Mouse (Mus musculus) frontal cortex, postnatal 14 days (tissue): Measurements from ENCODE around the gene Dazap1.

Source experiments
- DNase-seq, 2 experiments: peaks; one replicate each; pipeline ENCODE4 v3.0.0; 2022; ENCODE audit warnings: low spot score in 2 of 2

Dazap1 gene

DNA sequence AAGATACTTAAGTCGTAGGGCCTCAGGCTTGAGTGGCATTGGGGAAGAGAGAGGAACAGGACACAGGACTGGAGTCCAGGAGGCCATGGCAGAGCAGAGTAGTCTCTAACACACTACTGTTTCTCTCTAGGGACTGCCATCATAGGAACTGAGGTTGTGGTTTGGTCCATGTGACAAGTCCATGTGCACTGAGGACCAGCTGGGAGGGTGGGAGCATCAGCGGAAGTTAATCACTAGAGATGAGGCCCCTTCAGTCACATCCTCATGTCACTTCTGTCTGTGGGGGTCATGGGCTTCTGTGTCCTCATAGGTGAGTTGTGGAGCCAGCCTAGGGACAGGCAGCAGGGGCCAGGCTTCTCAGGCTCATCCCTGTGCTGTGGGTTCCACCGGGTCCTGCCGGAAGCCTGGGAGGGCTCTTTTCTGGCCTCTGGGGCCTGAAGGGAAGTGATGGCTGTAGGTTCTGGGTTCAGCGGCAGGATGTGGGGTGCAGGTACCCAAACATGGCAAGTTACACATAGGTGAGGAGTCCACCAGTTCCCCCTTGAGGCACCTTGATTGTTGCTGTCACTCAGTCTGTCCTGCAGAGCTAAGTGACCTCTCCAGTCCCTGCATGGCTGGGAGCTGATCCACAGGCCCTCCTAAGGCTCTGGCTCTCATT, 10.0 kb downstream of the Dazap1 start:
- no peak for DNase-seq

DNA sequence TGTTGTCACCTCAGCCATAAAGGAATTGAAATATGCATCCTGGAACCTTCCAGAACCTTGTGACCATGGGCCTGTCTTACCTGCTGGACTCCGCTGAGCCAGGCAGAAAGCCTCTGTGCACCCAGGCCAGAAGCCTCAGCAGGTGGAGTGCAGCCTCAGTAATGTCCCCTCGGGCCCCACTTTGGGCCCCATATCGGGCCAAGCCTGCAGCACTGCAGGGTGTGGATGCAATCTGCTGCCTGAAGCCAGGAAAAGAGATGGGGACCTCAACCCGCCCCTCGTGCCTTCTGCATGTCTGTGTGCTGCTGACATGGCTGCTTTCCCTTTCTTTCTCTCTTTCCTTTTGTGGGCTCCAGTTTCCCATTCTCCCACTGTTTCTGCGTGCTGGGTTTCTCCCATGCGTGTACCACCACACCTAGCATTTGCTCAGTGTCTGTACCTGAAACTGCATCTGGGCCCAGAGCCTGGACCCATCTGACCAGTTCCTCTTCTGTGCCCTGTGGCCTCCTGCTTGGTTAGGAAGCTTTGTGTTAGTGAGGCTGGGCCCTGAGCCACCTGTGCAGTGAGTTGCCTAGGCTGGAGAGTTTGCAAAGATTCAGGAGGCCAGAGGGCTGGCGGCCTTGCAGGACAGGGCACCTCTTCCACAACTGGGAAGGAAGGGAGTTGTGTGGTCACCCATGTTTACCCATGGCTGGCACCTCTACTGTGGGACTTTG, 10.7 kb downstream of the Dazap1 start:
- no peak for DNase-seq

DNA sequence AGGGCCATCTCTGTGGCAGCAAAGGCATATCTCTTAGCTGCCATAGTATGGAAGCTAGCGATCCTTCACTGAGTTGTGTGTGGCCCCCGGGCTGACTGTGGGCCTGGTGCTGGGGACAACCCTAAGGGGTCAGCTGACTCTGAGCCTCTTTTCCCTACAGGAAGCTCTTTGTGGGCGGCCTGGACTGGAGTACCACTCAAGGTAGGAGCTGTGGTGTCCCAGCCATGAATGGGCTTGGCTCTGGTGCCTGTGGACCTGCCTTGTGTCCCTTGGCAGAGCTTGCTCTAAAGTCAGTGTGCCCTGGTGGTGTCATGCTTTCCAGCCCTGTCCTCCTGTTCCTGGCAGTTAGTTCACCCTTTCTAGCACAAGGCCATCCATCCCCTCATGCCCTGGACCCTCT, 12.6 kb downstream of the Dazap1 start:
- no peak for DNase-seq

DNA sequence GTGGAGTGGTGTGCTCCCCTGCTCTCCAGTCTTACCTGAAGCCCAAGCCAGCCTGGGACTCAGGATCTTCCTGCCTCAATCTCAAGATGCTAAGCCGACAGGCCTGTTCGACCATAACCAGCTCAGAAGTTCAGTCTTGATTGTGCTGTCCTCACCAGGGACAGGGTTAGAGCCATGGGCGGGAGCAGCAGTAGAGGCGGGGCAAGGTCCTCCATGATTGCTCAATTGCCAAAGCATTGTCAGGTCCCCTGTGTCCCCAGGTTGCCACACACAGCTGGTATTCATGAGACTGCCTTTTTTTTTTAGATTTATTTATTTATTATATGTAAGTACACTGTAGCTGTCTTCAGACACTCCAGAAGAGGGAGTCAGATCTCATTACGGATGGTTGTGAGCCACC, 15.0 kb downstream of the Dazap1 start:
- DNase-seq = no peak

DNA sequence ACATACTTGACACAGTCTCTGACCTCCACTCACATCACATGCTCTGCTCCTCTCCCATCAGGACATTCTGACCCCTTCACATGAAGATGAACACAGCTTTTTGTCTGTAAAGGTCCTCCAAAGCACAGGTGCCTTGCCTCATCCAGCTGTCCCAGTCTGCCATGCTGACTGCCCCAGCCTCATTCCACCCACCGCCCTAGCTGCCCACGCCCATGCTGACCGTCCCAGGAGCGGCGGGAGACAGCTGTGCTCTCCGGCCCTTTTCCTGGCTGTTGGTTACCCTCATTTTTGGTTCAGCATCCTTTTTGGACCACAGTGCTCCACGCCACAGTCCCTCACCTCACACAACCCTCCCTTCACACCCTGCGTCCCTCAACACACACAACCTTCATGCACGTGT, 17.1 kb downstream of the Dazap1 start:
- no peak for DNase-seq

DNA sequence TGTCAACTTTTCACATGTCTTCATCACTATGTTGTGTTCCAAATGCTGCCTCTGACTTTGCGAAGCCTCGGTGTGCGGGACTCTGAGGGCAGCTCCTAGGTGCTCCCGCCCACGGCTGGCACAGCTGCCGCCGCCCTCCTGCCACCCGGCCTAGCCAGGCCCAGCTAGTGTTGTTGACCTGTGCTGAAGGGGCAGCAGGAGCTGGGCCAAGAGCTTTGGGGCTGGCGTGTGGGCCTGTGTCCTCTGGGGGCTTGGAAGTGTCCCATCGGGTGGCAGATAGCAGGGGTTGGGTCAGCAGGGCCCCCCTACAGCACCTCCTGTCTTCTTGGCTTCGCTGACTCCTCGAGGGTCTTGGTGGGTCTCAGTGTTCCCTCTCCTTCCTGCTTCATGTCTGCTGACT, 18.0 kb downstream of the Dazap1 start:
- no peak for DNase-seq

DNA sequence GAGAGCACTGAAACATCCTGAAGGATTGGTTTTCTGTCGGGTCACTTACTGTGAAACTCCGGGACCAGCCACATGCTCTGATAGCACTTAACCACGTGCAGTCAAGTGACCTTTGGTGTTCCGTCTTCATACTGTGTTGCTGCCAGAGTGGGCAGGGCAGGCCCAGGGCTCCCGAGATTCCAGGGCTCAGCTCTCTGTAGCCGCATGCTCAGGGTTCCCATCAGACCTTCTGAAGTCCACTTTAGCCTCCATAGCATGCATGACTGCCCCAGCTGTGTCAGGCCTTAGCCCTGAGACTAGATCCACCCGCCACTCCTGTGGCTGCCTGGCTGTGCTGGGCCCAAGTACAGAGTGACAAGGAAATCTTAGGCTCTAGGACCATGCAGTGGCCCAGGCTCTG, 20.0 kb downstream of the Dazap1 start:
- no peak for DNase-seq

DNA sequence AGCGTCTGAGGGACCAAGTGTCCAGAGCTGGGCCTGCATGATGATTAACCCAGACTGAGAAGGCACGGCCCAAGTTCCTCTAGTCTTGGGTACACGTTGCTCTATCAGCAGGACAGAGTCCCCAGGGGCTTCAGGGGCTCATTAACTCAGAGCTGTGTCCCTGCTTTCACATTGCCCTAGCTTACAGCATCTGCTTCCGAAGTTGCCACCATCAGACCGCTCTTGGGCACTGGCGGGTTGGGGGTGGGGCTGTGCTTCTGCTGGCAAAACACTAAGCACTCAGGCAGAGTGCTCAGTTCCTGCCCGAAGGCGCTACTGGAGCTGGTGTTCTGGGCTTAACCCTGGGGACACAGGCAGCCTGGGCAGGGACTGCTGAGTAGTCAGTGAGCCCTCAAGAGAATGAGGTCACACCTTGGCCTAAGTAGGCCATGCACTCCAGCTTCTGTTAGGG, 20.7 kb downstream of the Dazap1 start:
- DNase-seq = no peak

DNA sequence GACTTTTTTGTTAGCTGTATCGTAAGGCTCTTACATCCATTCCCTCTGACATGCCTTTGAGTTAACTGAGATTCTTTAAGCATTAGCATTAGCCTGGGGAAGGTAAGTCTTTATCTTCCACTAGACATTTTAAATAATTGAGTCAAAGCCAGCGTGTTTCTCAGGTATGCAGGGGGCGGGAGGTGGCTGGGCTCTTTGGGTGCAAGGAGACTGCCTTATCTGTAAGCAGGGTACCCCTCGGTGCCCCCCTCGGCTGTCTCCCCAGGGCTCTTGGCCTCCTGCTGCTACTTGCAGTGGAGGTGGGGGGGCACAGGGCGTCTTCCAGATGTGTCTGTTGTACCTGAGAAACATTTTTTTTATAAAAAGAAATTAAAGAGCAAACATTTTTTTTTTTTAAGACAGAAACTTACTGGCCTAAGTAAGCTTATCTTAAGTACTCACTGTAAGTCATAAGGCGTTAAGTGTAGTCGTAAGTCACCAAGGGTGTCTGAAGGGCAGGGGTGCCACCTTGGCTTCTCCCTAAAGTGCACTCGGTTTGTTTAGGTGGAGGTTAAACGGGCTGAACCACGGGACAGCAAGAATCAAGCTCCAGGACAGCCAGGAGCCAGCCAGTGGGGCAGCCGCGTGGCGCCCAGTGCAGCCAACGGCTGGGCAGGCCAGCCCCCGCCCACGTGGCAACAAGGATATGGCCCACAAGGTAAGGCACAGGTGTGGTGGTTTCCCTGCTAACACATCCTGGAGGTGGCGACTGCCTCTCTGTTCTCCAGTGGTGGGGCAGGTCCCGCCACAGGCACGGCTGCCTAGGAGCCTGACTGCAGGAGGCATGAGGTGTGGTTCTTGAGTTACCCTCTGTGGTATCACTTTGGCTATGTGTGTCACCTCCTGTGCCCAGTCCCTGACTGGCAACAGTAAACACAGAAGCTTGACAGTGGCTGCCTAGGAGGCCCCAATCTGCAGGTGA, 21.5 kb downstream of the Dazap1 start:
- DNase-seq = no peak

DNA sequence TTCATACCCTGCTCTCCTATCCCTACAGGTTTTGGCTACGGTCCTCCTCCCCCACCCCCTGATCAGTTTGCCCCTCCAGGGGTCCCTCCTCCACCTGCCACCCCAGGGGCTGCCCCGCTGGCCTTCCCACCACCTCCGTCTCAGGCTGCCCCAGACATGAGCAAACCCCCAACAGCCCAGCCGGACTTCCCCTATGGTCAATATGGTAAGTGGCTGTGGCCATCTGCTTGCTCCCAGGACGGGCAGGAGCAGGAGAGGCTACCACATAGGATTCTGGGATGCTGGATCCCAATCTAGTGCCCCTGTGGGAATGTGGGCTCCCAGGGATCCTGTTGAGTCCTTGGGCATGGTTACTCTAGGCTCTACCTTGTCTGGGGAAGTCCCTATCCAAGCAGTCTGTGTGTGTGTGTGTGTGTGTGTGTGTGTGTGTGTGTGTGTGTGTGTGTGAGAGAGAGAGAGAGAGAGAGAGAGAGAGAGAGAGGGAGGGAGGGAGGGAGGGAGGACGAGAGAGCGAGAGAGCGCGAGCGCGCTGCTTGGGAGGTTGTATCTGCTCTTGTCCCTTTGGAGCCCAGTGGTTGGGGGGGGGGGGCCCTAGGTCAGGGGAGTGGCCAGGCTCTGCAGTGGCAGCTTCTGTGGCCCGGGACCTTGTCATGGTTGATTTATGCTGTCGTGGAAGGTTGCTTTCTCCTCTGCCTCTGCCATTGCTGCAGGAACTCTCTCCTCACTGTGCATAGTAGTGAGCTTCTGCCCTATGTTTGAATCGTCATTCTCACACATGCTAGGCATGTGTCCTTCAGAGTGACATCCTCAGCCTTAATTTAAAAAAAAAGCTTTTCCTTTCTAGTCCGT, 24.2 kb downstream of the Dazap1 start:
- no peak for DNase-seq

DNA sequence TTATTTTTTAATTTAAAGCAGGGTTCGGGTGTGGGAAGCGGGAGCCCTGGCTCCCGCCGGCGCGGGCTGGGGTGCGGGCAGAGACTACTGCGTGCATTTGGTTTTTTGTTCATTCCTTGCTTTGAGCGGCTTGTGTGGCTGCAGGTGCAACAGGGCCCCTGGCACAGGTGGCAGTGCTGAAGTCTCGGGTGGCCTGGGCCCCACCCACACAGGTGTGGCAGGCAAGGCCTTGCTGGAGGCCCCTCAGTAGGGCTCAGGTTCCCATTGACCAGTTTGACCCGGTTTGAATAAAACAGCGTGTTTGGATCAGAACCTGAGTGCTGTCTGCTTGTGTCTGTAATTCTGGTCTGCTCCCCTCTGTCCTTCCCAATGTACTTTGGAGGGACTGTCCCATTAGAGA, 26.8 kb downstream of the Dazap1 start:
- no peak for DNase-seq

DNA sequence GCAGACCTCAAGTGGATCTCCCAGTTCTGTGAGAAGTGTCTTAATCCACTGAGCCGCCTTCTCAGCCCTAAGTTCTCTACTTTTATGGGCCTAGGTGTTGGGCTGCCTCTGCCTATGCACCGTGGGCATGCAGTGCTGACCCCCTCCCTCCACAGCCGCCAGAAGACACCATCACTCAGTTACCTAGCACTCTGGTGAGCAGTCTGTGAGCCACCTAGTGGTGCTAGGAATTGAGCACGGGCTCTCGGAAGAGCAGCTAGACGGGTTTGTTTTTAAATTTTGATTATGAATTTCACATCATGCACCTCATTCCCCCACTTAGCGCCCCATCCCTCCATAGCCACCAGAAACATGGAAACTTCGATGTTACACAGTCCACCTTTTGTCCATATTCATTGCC, 27.4 kb downstream of the Dazap1 start:
- DNase-seq = no peak

DNA sequence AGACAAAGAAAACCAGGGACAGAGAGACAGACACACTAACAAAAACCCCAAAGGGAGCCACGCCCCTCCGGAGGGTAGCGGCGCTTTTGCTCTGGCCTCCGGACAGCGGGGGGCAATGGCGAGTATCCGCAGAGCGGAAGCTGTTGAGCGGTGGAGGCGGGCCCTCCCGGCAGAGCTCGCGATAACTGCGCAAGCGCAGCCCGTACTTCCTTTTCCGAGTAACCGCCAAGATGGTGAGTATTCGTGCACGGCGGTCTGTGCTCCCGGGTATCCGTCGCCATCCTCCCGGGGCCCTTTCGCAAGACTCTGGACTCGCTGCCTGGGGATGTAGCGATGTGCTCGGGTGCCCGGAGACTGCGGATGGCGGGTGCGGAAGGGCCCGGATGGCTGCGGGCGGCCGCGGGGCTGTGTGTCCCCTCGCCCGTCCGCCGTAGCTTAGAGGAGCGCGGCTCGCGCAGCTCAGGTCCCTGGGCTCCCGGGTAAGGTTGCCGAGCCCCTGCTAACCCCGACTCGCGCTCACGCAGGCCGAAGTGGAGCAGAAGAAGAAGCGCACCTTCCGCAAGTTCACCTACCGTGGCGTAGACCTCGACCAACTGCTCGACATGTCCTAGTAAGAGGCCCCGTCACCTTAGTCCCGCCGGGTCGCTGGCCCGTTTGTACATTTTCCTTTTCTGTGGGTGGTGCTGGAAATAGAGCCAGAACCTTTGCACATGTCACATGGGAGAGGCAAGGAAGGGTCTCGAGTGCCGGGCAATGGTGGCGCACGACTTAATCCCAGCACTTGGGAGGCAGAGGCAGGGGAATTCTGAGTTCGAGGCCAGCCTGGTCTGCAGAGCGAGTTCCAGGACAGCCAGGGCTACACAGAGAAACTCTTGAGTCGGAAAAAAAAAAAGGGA, 31.2 kb downstream of the Dazap1 start, which contains the start of gene Rps15:
Rps15 (plus strand) TSS at position 203 of the 896 bp plus-strand sequence.
- DNase-seq = peak; percentile 88

DNA sequence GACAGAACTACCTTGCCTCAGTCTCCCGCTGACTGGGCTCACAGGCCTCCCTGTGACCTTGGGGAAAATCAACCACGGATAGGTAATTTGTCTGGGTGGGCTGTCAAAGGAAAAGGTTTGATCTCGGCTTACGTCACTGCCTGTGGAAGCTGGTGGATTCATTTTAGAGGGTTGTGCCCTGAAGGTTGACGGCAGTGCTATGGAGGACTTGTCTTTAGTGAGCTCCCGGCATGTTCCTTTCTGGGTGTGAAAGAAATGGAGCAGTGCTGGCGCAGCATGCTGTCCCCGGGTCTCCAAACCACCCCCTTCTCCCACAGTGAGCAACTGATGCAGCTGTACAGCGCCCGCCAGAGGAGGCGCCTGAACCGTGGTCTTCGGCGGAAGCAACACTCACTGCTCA, 32.0 kb downstream of the Dazap1 start:
- no peak for DNase-seq

DNA sequence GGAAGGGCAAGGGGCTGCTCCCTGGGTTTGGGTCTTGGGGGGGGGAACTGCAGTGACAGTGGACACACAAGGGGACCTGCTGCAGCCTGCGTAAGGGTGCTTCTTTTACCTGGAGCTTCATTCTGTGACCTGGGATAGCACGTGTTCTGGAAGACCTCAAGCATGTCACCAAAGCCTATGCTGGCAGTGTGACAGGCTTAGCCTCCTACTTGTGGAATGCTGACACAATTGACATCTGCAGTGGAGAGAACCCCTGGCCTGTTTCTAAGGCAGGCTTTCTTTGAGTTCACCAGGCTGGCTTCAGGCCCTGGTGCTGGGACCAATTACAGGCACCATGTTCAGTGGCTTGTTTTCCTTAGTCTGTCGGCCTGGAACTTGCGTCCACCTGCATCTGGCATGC, 33.0 kb downstream of the Dazap1 start:
- DNase-seq = no peak

DNA sequence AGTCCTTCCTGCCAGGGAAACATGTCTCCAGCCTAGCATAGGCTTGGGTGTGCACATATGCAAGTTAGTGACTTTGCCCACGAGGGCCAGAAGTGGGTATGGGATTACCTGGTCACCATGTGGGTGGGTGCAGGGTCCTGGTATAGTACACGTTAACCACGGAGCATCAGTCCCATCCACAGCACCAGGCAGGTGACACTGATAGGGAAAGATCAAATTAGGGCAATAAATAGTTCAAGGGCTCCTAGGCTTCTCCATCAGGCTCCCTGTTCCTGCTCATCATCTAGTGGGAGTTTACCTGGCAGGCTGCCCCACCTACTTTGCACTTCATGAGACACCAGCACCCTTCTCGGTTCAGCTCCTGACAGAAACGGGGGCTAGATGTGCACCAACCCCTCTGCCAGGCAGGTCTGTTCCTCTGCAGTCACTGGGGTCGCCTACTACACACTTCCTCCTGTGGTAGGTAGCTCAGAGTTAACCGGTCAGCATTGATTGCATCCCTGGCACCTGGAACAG, 33.6 kb downstream of the Dazap1 start:
- no peak for DNase-seq

DNA sequence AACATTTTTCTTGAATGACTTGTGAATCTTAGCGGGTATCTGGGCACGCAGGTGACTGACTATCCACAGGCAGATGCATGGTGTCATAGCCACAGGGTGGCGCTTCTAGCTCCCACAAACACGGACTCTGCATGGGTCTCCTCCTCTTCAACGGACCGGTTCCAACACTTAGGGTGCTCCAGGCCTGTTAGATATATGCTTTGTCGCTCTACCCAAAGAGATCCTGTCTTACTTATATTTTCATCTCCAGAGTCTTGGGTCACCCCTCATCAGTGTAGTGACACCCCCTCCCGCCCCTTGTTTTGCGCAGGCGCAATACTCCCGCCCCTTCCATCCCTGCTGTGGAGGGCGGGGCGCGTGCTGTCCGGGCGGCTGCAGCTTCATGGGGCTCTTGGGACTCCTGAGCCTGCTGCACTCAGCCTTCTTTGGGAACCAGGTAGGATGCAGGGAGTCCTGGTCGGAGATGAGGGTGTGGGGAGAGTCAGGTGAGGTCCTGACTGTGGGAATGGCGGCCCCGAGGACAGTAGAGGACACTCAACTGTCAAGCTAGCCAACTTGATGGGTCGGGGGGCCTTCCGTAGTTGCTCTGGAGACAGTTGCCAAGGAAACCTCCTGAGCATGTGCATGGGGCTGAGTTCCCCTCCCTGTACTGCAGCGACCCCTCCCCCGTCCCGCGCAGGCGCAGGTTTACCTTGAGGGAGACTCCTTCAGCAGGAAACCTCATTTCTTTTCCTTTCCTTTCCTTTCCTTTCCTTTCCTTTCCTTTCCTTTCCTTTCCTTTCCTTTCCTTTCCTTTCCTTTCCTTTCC, 34.5 kb downstream of the Dazap1 start, which contains the start of gene Apc2:
Apc2 (plus strand) TSS at position 360 of the 808 bp plus-strand sequence.
- peak; percentile 70 to 71 for DNase-seq

DNA sequence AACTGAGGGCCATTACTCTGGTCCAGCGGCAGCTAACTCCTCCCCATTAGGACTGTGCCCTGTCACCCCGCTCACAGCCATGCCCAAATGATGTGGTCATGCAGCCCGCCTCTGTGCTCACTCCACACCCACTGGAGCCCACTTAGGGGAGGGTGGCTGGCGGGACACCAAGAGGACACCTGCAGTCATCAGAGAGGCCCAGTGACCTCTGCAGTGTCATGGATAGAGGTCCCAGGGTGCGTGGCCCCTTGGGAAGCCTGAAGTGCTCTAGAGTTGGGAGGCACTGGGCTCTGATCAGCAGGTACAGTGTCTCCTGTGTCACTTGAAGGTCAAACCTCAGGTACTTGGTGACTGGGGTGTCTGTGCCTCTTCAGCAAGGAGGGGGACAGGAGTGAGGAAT, 35.5 kb downstream of the Dazap1 start:
- DNase-seq = no peak

DNA sequence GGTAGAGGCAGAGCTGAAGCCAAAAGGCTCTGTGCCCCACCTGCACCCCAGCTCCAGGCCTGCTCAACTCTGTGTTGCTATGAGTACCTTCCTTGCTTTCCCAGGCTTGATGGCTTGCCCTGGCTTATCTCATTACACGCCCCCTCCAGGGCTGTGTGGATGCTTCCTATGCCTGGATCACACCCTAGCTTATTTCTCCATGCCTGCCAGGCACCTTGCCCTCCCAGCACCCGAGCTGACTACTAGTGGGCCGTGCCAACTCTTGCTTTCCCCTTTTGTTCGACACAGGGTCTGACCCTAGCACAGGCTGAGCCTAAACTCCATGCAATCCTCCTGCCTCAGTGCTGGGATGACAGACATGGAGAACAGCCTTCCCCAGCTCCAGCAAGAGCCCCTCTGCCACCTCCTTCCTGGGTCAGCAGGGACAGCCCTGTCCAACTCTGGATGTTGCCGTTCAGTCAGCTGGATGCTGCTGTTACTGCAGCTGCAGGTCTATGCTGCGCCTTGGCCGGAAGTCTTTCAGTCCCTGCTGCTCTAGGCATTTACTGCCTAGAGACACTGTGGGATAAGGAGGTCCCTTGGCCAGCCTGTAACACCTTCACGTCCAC, 36.3 kb downstream of the Dazap1 start:
- no peak for DNase-seq
